Mouse (Mus musculus) bone marrow, adult 2 months (tissue): ENCODE results near the gene Pced1b.

ENCODE experiments used
- CTCF ChIP-seq: fragments of 200-500 bp; IDR thresholded peaks from 2 replicates; pipeline ENCODE4 v1.5.1; 2011; ENCODE audit warnings: low read length, control low read depth; ENCODE audit not compliant: control insufficient read depth, insufficient read depth
- POLR2A ChIP-seq: fragments of 200-500 bp; IDR thresholded peaks from 2 replicates; pipeline ENCODE4 v1.6.1; 2011; ENCODE audit warnings: low read depth, mild to moderate bottlenecking, control low read depth, low read length, borderline replicate concordance; ENCODE audit not compliant: control insufficient read depth

GRCm38 (mm10) chr15:97369144-97369543, 122.2 kb downstream of the Pced1b start:
- TF ChIP-seq CTCF (no peak), POLR2A (no peak)
